Mouse (Mus musculus) ES-Bruce4 (cell line): ENCODE data around the gene Ppt2. TPM values are rescaled to one million over a fixed set of nuclear protein-coding genes. Genes with fewer than 3 reads are reported as not detected.

Source experiments
- H3K27ac ChIP-seq: 2 replicates; pipeline ENCODE4 v1.5.1; 2012; ENCODE audit warnings: low read length, inconsistent platforms; ENCODE audit not compliant: insufficient read depth
- H3K27me3 ChIP-seq: 2 replicates; pipeline ENCODE4 v1.6.1; 2012; ENCODE audit warnings: mild to moderate bottlenecking, low read length, inconsistent platforms; ENCODE audit not compliant: control insufficient read depth, poor library complexity, insufficient read depth, severe bottlenecking
- H3K36me3 ChIP-seq: 2 replicates; pipeline ENCODE4 v1.6.1; 2012; ENCODE audit warnings: inconsistent platforms, mild to moderate bottlenecking, low read length, moderate library complexity; ENCODE audit not compliant: control insufficient read depth, poor library complexity, insufficient read depth, severe bottlenecking
- H3K4me1 ChIP-seq: one replicate; pipeline ENCODE4 v1.8.1; 2011; ENCODE audit warnings: low read length; ENCODE audit not compliant: control insufficient read depth, insufficient read depth
- H3K4me3 ChIP-seq: 2 replicates; pipeline ENCODE4 v1.5.1; 2011; ENCODE audit warnings: low read depth, mild to moderate bottlenecking, low read length
- H3K9ac ChIP-seq: 2 replicates; pipeline ENCODE4 v1.6.1; 2012; ENCODE audit warnings: low read depth, mild to moderate bottlenecking, inconsistent platforms; ENCODE audit not compliant: poor library complexity, severe bottlenecking
- H3K9me3 ChIP-seq: replicated peaks from 2 replicates; pipeline ENCODE4 v1.6.1; 2012; ENCODE audit warnings: mild to moderate bottlenecking, low read length, inconsistent platforms; ENCODE audit not compliant: control insufficient read depth, poor library complexity, insufficient read depth, severe bottlenecking
- CTCF ChIP-seq: IDR thresholded peaks from one replicate; pipeline ENCODE4 v1.8.1; 2011; ENCODE audit warnings: low read depth, low read length
- EP300 ChIP-seq: IDR thresholded peaks from 2 replicates; pipeline ENCODE4 v1.6.1; 2011; ENCODE audit warnings: low read depth, low read length; ENCODE audit not compliant: insufficient read depth
- POLR2A ChIP-seq: IDR thresholded peaks from one replicate; pipeline ENCODE4 v1.8.1; 2011; ENCODE audit warnings: low read length; ENCODE audit not compliant: insufficient read depth
- polyA plus RNA-seq: library from polyadenylated mRNA; stranded (reverse); fragments of >200 nt; gene quantifications from 2 replicates; pipeline ENCODE4 v1.2.4, GENCODE M21; 2011; ENCODE audit warnings: low read depth; ENCODE audit not compliant: missing spikeins, insufficient read depth, insufficient read length

The Ppt2 gene
- polyA plus RNA-seq, 1 experiment, result 26.7 TPM

DNA sequence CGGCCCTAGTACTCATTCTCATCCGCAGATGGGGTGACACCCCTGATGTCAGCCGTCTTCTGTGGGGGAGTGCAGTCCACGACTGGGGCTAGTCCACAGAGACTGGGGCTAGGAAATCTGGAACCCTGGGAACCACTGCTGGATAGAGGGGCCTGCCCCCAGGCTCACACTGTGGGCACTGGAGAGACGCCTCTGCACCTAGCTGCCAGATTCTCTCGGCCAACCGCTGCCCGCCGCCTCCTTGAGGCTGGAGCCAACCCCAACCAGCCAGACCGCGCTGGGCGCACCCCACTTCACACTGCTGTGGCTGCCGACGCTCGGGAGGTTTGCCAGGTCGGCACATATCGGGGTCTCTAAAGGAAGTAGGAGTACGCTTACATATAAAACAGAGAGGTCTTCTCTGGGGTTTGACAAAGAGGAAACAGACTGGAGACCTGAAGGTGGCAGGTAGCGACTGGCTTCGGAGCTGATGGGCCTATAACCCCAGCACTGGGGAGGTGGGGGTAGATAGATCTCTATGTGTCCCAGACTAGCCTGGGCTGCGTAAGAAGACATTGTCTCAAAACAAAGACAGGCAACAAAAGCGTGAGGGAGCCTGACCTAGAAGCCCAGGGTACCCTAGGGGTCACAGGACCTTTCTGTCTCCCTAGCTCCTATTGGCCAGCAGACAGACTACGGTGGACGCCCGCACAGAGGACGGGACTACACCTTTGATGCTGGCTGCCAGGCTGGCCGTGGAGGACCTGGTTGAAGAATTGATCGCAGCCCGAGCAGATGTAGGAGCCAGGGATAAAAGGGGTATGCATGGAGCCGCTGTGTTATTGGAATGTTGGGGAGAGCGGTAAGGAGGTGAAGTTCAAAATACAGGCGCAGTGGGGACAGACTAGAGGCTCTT, 42.2 kb downstream of the Ppt2 start:
- Histone ChIP-seq H3K4me3 (peak overlapping the region; percentile 71), H3K9ac (peak overlapping the region; percentile 80), H3K27ac (peak overlapping the region; percentile 68), H3K9me3 (no peaks in the 10 kb centered on the region), H3K27me3 (no peaks in the 10 kb centered on the region), H3K36me3 (no peaks in the 10 kb centered on the region), H3K4me1 (peaks cover 11% of the 10 kb centered on the region)
- TF ChIP-seq POLR2A (no peak), EP300 (no peak), CTCF (no peak)

DNA sequence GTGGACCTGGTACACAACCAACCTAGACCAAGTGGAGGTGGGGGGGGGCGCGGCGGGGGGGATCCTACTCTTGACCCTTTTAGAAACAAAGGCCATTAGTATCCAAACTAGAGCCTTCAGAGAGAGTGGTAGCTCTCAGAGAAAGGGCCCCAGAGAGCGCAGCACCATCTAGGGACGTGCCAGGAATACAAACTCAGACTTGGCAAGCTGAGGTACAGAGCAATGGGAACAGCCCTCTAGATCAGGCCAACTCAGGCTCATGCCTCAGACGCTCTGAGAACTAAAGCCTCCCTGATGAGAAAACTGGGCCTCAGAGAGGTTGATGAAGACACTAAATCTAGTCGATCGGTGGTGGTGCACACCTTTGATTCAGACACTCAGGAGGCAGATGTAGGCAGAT, 43.2 kb downstream of the Ppt2 start:
- H3K36me3 ChIP-seq, result no peaks in the 10 kb centered on the region
- no peaks in the 10 kb centered on the region for H3K27me3 ChIP-seq
- peaks cover 6% of the 10 kb centered on the region for H3K4me1 ChIP-seq
- H3K27ac ChIP-seq, result no peak overlapping the region
- no peak overlapping the region for H3K9ac ChIP-seq
- TF ChIP-seq CTCF (no peak), POLR2A (no peak), EP300 (no peak)
- no peak overlapping the region for H3K4me3 ChIP-seq
- no peaks in the 10 kb centered on the region for H3K9me3 ChIP-seq

DNA sequence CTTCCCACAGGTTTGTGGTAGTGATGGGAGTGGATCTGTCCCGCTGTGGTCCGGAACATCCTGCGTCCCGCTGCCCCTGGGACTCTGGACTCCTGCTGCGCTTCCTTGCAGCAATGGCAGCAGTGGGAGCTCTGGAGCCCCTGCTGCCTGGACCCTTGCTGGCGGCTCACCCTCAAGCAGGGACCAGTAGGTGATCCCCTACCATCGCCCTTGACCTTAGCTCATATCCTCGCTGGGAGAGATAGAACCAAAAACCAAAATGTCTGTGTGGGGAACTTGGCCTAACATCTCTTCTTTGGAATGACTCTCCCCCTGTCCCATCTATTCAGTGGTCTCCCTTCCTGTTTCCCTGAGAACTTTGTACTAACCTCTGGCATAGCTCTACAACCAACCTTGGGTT, 44.5 kb downstream of the Ppt2 start:
- H3K9ac ChIP-seq, result no peak overlapping the region
- H3K27me3 ChIP-seq, result no peaks in the 10 kb centered on the region
- H3K27ac ChIP-seq, result no peak overlapping the region
- H3K9me3 ChIP-seq, result no peaks in the 10 kb centered on the region
- no peak overlapping the region for H3K4me3 ChIP-seq
- no peak for TF ChIP-seq EP300
- no peak for TF ChIP-seq CTCF
- no peak for TF ChIP-seq POLR2A
- peaks cover 4% of the 10 kb centered on the region for H3K4me1 ChIP-seq
- H3K36me3 ChIP-seq, result no peaks in the 10 kb centered on the region

DNA sequence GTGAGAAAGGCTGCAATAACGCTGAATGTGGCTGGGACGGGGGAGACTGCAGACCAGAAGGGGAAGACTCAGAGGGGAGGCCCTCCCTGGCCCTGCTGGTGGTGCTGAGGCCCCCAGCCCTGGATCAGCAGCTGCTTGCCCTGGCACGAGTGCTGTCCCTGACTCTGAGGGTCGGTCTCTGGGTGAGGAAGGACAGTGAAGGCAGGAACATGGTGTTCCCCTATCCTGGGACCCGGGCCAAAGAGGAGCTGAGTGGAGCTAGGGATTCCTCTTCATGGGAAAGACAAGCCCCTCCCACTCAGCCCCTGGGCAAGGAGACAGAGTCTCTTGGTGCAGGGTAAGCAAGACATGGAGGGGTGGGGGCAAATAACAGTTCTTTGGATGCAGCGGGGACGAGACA, 44.9 kb downstream of the Ppt2 start:
- Histone ChIP-seq H3K36me3 (no peaks in the 10 kb centered on the region), H3K4me1 (peaks cover 2% of the 10 kb centered on the region), H3K9me3 (no peaks in the 10 kb centered on the region), H3K4me3 (no peak overlapping the region), H3K9ac (no peak overlapping the region), H3K27me3 (no peaks in the 10 kb centered on the region), H3K27ac (no peak overlapping the region)
- TF ChIP-seq POLR2A (no peak), CTCF (no peak), EP300 (no peak)

DNA sequence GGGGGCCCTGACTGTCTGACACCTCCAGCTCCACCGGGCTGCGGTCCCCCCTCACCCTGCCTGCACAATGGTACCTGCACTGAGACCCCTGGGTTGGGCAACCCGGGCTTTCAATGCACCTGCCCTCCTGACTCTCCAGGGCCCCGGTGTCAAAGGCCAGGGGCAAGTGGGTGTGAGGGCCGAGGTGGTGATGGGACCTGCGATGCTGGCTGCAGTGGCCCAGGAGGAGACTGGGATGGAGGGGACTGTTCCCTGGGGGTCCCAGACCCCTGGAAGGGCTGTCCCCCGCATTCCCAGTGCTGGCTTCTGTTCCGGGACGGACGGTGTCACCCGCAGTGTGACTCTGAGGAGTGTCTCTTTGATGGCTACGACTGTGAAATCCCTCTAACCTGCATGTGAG, 45.8 kb downstream of the Ppt2 start:
- TF ChIP-seq POLR2A (no peak), EP300 (no peak), CTCF (no peak)
- Histone ChIP-seq H3K27me3 (no peaks in the 10 kb centered on the region), H3K27ac (no peak overlapping the region), H3K9ac (no peak overlapping the region), H3K36me3 (no peaks in the 10 kb centered on the region), H3K4me3 (no peak overlapping the region), H3K9me3 (no peaks in the 10 kb centered on the region), H3K4me1 (no peaks in the 10 kb centered on the region)

DNA sequence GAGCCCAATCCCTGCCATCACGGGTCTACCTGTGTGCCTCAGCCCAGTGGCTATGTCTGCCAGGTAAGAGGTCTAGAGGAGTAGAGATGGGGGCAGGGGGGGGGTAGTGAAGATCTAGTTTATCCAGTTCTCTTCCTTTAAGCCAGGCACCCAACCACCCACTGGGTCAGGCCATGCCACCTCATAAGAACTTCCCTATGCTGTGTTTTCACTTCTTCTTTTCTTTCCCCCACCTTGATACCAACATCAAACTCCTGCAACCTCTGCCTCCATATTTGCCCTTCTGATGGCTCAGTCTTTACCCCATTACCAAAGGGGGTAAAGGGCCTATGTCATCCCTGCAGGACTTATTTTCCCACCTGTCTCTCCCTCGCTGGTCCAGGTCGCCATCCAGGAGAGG, 50.2 kb downstream of the Ppt2 start:
- H3K27me3 ChIP-seq, result no peaks in the 10 kb centered on the region
- H3K9ac ChIP-seq, result no peak overlapping the region
- no peaks in the 10 kb centered on the region for H3K4me1 ChIP-seq
- no peak overlapping the region for H3K27ac ChIP-seq
- H3K36me3 ChIP-seq, result no peaks in the 10 kb centered on the region
- no peaks in the 10 kb centered on the region for H3K9me3 ChIP-seq
- no peak overlapping the region for H3K4me3 ChIP-seq
- TF ChIP-seq CTCF (no peak), POLR2A (no peak), EP300 (no peak)
